Comparison of ENCODE assay signal across 8 mouse cellular contexts in genomic region chr3:144719901-144720747, GRCm38 (mm10). TPM values are rescaled to one million over a fixed set of nuclear protein-coding genes. Genes with fewer than 3 reads are reported as not detected.
A peak's percentile ranks its signal among the peaks of the same experiment; 100 is the strongest.
DNase-seq lines count a peak whose midpoint lies in the region; ATAC-seq and TF ChIP-seq lines count a peak whose summit lies in the region.

TSS of gene Sh3glb1 (minus strand) at chr3:144720335.

- TF ChIP-seq CTCF in E14TG2a.4 (conservative IDR thresholded peaks at IDR 0.05; ENCODE audit: low read length), result peak; percentile 94
- TF ChIP-seq CTCF in liver, postnatal 0 days (IDR thresholded peaks at IDR 0.05; ENCODE audit: low read depth), result peak; percentile 100

- no peaks in the 10 kb centered on the region for H3K36me3 ChIP-seq in E14TG2a.4 (ENCODE audit: insufficient read depth, low read length)
- H3K36me3 ChIP-seq in forebrain, embryonic 13.5 days (ENCODE audit: poor library complexity, severe bottlenecking), result no peaks in the 10 kb centered on the region
- no peaks in the 10 kb centered on the region; the same call in 1 of the 2 replicates for H3K36me3 ChIP-seq in liver, postnatal 0 days (replicated peaks; ENCODE audit: insufficient read depth, low read length)
- H3K36me3 ChIP-seq in neural tube, embryonic 14.5 days (ENCODE audit: control insufficient read depth, insufficient read depth, low read length), result no peaks in the 10 kb centered on the region

- H3K4me3 ChIP-seq in E14TG2a.4 (replicated peaks; ENCODE audit: low read length), result peak within 1 kb of the TSS; percentile 90
- peak within 1 kb of the TSS; percentile 83 for H3K4me3 ChIP-seq in forebrain, embryonic 13.5 days
- peak within 1 kb of the TSS; percentile 87 for H3K4me3 ChIP-seq in liver, postnatal 0 days (ENCODE audit: low read depth, low read length)
- H3K4me3 ChIP-seq in neural tube, embryonic 14.5 days (ENCODE audit: low read depth, low read length), result peak within 1 kb of the TSS; percentile 59

- intact Hi-C loops in heart, postnatal 10 days (cut with DNase I), result loop anchor here (1.0 to 10.0 kb wide), 8 partner anchors 28 to 515 kb away; partner anchors contain the start of genes Hs2st1, Lmo4 and Selenof

- H3K4me1 ChIP-seq in E14TG2a.4 (replicated peaks; ENCODE audit: low read depth, low read length), result peaks cover 18% of the 10 kb centered on the region
- peaks cover 39% of the 10 kb centered on the region for H3K4me1 ChIP-seq in forebrain, embryonic 13.5 days
- H3K4me1 ChIP-seq in liver, postnatal 0 days (ENCODE audit: insufficient read depth), result peaks cover 21% of the 10 kb centered on the region
- peaks cover 23% of the 10 kb centered on the region for H3K4me1 ChIP-seq in neural tube, embryonic 14.5 days (ENCODE audit: control insufficient read depth, insufficient read depth, low read length)

- no peak for TF ChIP-seq EP300 in liver, postnatal 0 days (IDR thresholded peaks at IDR 0.05; ENCODE audit: low read depth)

- H3K9ac ChIP-seq in forebrain, embryonic 13.5 days, result peak within 1 kb of the TSS; percentile 90
- peak within 1 kb of the TSS; percentile 93 for H3K9ac ChIP-seq in liver, postnatal 0 days (replicated peaks)
- peak within 1 kb of the TSS; percentile 93 for H3K9ac ChIP-seq in neural tube, embryonic 14.5 days (replicated peaks; ENCODE audit: low read depth, low read length)

- peak; percentile 91 for DNase-seq in c-Kit-positive CD71-positive TER-119-positive erythroid progenitor cells, embryonic 14.5 days (ENCODE audit: low spot score)
- DNase-seq in heart, postnatal 10 days, result peak; percentile 98 to 100
- DNase-seq in large intestine, adult 2 months (ENCODE audit: low read depth, low spot score), result no peak
- DNase-seq in liver, postnatal 0 days, result peak; percentile 98
- peak; percentile 100 for DNase-seq in testis, postnatal 10 days (ENCODE audit: low spot score)

- peak within 1 kb of the TSS; percentile 89 for H3K4me2 ChIP-seq in forebrain, embryonic 13.5 days
- peak within 1 kb of the TSS; percentile 87 for H3K4me2 ChIP-seq in liver, postnatal 0 days (ENCODE audit: low read depth, low read length)
- H3K4me2 ChIP-seq in neural tube, embryonic 14.5 days (ENCODE audit: low read depth, low read length), result peak within 1 kb of the TSS; percentile 58

- under 1% methylated on average over 40 of the region's 98 CpGs for whole genome bisulfite sequencing in forebrain, embryonic 13.5 days
- WGBS in large intestine, adult 2 months, result 1% methylated on average over 81 of the region's 98 CpGs
- whole genome bisulfite sequencing in liver, postnatal 0 days (ENCODE audit: insufficient replicate concordance), result 2% methylated on average over 69 of the region's 98 CpGs
- 1% methylated on average over 64 of the region's 98 CpGs for WGBS in neural tube, embryonic 14.5 days

- peak within 1 kb of the TSS; percentile 99 for H3K27ac ChIP-seq in forebrain, embryonic 13.5 days
- peak within 1 kb of the TSS; percentile 100 for H3K27ac ChIP-seq in liver, postnatal 0 days (ENCODE audit: low read depth)
- peak within 1 kb of the TSS; percentile 98 for H3K27ac ChIP-seq in neural tube, embryonic 14.5 days (ENCODE audit: low read depth, low read length)

- no peaks in the 10 kb centered on the region for H3K9me3 ChIP-seq in E14TG2a.4 (ENCODE audit: low read length)
- H3K9me3 ChIP-seq in forebrain, embryonic 13.5 days (replicated peaks), result no peaks in the 10 kb centered on the region
- no peaks in the 10 kb centered on the region for H3K9me3 ChIP-seq in liver, postnatal 0 days (ENCODE audit: low read length)
- H3K9me3 ChIP-seq in neural tube, embryonic 14.5 days (ENCODE audit: control insufficient read depth, low read length), result no peaks in the 10 kb centered on the region

- H3K27me3 ChIP-seq in E14TG2a.4 (ENCODE audit: insufficient read depth, low read length), result peaks cover 4% of the 10 kb centered on the region; the same call in 1 of the 2 replicates
- H3K27me3 ChIP-seq in forebrain, embryonic 13.5 days, result no peaks in the 10 kb centered on the region
- H3K27me3 ChIP-seq in liver, postnatal 0 days (ENCODE audit: insufficient read depth, low read length), result no peaks in the 10 kb centered on the region
- no peaks in the 10 kb centered on the region; the same call in 1 of the 2 replicates for H3K27me3 ChIP-seq in neural tube, embryonic 14.5 days (ENCODE audit: control insufficient read depth, insufficient read depth, low read length)

- ATAC-seq in forebrain, embryonic 13.5 days, result peak; percentile 92
- ATAC-seq in liver, postnatal 0 days, result peak; percentile 88
- ATAC-seq in neural tube, embryonic 14.5 days (ENCODE audit: low read depth), result peak; percentile 92

RNA-seq across cellular contexts. Expression of gene Sh3glb1, which starts in this region (rescaled TPM):
- 87.4 and 95.6 TPM in 2 replicates for polyA plus RNA-seq in forebrain, embryonic 13.5 days (2015; fragmentation: Nextera tagmentation; extraction: Ambion mirVana)
- 100 to 1,000 TPM; 288 to 292 TPM for total RNA-seq in heart, postnatal 10 days (2021)
- polyA plus RNA-seq in large intestine, adult 2 months (2012; rRNA removed), result 18.7 and 19.1 TPM in 2 replicates
- 84.8 and 91.2 TPM in 2 replicates for polyA plus RNA-seq in liver, postnatal 0 days (2015; fragmentation: Nextera tagmentation; extraction: Ambion mirVana)
- polyA plus RNA-seq in neural tube, embryonic 14.5 days (2014; fragmentation: Nextera tagmentation; extraction: Ambion mirVana), result 122 and 125 TPM in 2 replicates
